Mouse (Mus musculus): ENCODE results near the gene Slc36a1. TPM values are rescaled to one million over a fixed set of nuclear protein-coding genes. Genes with fewer than 3 reads are reported as not detected.

The Slc36a1 gene
- 5.6 and 6.1 TPM in 2 replicates for total RNA-seq (2017)

GRCm38 (mm10) chr11:55204159-55204596, at the start of gene Slc36a1:
Gene Slc36a1, plus strand, starts transcription at chr11:55204350.
- peak; percentile 85 for ATAC-seq (replicated peaks; ENCODE audit: low read depth, poor library complexity, severe bottlenecking)

DNA sequence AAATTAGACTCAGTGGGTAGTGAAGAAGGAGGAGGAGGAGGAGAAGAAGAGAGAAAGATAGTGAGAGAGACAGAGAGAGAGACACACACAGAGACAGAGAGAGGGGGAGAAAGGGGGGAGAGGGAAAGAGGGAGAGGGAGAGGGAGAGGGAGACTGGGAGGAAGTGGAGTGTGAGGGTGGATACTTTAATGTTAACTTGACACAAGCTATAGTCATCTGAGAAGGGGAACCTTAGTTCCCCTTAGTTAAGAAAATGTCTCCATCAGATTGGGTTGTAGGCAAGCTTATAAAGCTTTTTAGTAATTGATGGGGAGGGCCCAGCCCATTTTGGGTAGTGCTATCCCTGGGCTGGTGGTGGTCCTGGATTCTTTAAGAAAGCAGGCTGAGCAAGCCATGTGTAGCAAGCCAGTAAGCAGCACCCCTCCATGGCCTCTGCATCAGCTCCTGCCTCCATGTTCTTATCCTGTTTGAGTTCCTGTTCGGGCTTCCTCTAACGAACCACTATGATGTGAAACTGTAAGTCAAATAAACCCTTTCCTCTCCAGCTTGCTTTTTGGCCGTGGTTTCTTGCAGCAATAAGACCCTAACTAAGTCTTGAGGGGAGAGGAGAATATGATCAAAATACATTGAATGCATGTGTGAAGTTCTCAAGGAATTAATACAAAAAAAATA, 49.6 kb upstream of the Slc36a1 start:
- ATAC-seq (replicated peaks; ENCODE audit: low read depth, poor library complexity, severe bottlenecking) = peak; percentile 22

- ATAC-seq (replicated peaks; ENCODE audit: low read depth, poor library complexity, severe bottlenecking) = peak; percentile 92
Observed at GRCm38 (mm10) chr11:55155070-55155421, 49.1 kb upstream of the Slc36a1 start.

- ATAC-seq (replicated peaks; ENCODE audit: low read depth, poor library complexity, severe bottlenecking) = peak; percentile 67
Observed at GRCm38 (mm10) chr11:55158785-55159359, 45.3 kb upstream of the Slc36a1 start.

DNA sequence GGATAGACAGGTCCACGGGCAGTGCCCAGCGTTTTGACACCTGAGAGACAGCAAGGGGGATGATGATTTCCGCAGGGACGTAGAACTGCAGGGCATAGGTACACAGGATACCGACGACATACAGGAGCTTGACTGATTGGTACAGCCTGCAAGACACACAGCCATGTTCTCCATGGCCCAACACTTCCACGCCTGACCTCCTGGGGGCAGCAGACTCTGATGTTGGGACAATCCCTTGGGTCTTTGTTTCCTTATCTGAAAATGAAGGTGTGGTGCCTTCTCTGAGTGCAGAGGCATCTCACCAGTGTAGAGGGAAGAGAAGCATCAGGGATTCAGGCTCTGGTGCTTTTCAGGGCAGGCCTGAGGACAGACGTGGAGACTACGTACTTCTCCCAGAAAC, 41.5 kb upstream of the Slc36a1 start:
- peak; percentile 52 for ATAC-seq (replicated peaks; ENCODE audit: low read depth, poor library complexity, severe bottlenecking)

DNA sequence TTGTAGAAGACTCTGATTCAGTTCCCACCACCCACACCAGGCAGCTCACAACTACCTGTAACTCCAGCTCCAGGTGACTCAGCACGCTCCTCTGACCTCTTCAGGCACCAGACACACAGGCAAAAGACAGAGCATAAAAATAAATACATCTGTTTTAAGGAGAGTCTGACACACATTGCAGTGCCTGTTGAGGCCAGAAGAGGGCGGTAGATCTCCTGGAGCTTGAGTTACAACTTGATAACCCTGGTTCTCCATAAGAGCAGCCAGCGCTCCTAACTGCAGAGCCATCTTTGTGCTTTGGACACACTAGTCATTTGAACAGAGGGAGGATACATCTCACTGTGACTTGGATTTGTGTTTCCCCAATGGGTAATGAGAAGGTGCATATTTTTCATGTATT, 39.4 kb upstream of the Slc36a1 start:
- peak; percentile 84 for ATAC-seq (replicated peaks; ENCODE audit: low read depth, poor library complexity, severe bottlenecking)

DNA sequence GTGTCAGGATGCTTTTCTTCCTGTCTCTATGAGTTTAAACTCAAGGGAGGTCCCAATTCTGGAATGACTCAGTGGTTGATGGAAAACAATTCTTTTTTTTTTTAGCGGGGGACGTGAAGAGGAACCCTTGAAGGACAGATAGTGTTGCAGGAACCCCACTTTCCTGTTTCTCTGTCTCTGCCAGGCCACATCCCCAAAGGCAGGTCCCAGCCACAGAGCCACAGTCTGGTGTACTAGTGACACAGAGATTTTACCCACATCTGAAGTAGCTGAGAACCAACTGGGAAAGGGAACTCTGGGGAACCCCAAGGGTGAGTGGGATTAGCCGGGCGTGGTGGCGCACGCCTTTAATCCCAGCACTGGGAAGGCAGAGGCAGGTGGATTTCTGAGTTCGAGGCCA, 38.4 kb upstream of the Slc36a1 start:
- peak; percentile 76 for ATAC-seq (replicated peaks; ENCODE audit: low read depth, poor library complexity, severe bottlenecking)

DNA sequence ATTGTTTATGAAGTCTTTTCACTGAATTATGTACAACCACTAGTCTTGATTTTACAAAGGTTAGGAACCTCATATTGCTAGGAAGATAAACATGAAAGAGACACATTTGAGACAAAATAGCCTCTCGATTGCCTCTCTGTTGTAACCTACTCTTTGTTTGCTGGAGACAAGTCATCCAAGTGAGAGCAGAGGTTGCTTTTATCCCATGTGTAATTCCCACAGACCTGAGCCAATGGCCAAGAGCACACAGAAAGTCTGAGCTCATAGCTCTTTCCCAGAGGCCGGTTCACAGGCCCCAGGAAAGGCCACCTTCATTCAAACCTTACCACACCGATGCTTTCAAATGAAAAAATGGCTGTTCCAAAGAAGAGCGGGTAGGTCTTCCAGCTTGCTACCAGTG, 35.6 kb upstream of the Slc36a1 start:
- ATAC-seq (replicated peaks; ENCODE audit: low read depth, poor library complexity, severe bottlenecking) = no peak

DNA sequence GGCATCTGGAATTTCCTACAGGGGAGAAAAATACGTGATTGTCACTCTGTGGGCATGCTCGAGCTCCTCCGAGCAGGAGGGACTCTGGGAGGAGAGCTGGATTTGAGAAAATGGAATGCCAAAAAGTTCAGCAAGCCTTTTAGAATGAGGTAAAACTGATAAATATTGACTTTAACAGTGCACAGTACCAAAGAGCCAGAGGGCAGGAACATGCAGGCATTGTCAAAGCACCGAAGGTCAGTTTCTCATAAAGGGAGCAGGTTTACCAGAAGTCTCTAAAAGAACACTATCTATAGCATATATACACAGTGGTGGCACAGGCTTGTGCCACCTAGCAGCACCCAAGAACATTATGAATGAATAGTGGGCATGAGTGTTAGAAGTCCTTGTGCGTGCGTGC, 35.2 kb upstream of the Slc36a1 start:
- no peak for ATAC-seq (replicated peaks; ENCODE audit: low read depth, poor library complexity, severe bottlenecking)

DNA sequence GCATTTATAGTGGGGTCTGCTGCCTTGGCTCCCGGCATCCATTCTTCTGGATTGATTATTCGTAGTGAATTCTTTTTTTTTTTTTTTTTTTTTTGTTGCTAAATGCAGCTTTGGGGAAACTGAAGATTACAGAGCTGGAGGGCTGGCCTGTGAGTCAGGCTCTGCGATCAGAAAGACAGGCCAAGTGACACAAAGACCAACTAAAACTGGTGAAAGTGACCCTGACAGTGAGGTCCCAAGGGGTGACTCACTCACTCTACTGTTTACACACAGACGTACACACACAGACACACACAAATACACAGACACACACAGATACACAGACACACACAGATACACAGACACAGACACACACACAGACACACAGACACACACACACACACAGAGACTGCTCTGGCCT, 33.6 kb upstream of the Slc36a1 start:
- no peak for ATAC-seq (replicated peaks; ENCODE audit: low read depth, poor library complexity, severe bottlenecking)

GRCm38 (mm10) chr11:55178830-55179229, 25.3 kb upstream of the Slc36a1 start:
- ATAC-seq (replicated peaks; ENCODE audit: low read depth, poor library complexity, severe bottlenecking) = no peak

- ATAC-seq (replicated peaks; ENCODE audit: low read depth, poor library complexity, severe bottlenecking) = peak; percentile 65
Observed at GRCm38 (mm10) chr11:55179856-55180255, 24.3 kb upstream of the Slc36a1 start.

DNA sequence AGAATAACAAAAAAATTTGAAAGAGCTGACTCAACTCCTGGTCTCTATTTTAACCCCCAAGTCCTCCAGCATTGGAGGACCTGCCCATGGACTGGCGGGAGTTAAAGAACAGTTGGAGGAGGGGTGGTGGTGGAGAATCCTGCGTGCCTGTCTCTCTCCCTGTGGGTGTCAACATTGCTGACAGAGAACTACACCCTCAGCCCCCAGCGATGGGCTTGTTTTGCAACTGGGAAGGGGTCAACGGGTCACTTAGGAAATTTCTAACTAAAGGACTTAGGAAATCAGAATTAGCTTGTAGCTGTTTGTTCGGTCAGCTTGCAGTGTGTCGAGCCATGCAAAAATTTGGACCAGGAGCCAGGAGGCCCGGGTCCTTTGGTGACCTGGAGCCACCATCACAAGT, 21.0 kb upstream of the Slc36a1 start:
- no peak for ATAC-seq (replicated peaks; ENCODE audit: low read depth, poor library complexity, severe bottlenecking)

- peak; percentile 50 for ATAC-seq (replicated peaks; ENCODE audit: low read depth, poor library complexity, severe bottlenecking)
Observed at GRCm38 (mm10) chr11:55184246-55184645, 19.9 kb upstream of the Slc36a1 start.

GRCm38 (mm10) chr11:55184733-55185291, 19.3 kb upstream of the Slc36a1 start, which contains the start of gene Slc36a2:
Gene Slc36a2, minus strand, starts transcription at chr11:55185077.
- ATAC-seq (replicated peaks; ENCODE audit: low read depth, poor library complexity, severe bottlenecking) = no peak

DNA sequence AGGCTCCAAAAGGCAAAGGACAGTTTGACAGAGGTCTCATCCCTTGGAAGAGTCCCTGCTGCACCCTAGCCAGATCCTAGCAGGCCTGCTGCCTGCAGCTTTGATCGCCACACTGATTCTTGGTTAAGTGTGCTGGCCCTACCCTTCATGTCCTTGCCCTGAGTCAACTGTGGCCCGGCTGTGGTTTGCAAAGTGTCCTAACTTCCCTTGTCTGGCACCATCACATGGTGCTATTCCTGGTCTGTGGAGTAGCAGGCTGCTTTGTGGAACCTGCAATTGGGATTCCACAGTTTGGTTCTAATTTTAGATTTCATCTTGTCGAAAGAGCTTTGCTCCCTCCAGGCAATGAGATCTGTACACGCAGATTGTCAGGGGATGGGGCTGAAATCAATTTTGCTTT, 16.9 kb upstream of the Slc36a1 start:
- peak; percentile 48; the same call in 1 of the 2 replicates for ATAC-seq (replicated peaks; ENCODE audit: low read depth, poor library complexity, severe bottlenecking)

DNA sequence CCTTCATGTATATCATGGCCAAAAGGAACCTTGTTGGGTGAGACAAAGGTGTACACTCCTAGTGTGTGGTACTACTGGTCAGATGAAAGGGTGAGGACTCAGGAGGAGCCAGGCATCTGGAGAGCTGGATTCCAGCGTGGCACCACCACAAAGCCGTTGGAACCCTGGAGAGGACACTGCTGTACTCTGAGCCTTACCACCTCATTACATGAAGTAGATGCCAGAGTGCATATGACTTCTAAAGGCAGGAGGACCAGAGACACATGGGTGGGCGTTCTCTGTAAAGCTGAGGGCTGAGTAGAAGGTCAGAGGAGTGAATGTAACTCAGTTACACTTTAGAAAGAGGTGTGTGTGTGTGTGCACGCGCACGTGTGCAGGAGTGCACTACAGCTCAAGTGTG, 16.4 kb upstream of the Slc36a1 start:
- ATAC-seq (replicated peaks; ENCODE audit: low read depth, poor library complexity, severe bottlenecking) = no peak

DNA sequence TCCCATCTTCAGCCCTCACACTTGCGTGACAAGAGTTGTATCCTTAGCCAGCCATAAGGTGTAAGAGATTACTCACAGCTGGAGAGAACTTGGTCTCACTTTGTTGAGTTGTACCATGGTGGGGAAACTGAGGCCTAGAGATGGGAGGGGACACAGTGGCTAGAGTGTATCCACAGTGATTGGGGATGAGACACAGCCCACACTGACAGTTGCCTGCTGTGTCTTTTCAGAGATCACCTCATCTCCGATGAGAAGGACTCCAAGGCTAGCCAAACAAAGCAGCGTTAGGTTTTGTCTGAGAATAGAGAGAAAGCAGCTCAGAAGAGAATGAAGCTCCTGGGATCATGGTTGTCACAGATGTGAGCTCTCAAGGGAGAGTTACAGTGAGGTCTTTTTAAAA, 13.9 kb upstream of the Slc36a1 start:
- ATAC-seq (replicated peaks; ENCODE audit: low read depth, poor library complexity, severe bottlenecking) = no peak

DNA sequence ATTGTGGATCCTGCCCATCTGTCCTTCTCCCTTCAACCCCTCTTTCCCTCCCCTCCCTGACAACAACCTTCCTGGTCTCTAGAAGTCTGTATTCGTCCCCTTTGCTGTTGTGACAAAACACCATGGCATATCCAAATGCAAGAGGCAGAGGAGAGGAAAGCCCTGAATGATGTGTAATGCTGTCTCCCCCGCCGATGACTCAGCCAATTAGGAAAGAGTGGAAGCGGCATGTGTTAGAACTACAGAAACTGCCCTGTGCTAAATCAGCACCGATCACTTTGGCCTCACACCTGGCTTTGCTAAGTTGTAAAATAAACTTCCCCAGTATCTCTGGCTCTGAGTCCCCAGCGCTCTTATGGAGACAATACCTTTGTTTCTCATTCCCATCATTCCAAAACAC, 7.1 kb upstream of the Slc36a1 start:
- ATAC-seq (replicated peaks; ENCODE audit: low read depth, poor library complexity, severe bottlenecking) = peak; percentile 34

DNA sequence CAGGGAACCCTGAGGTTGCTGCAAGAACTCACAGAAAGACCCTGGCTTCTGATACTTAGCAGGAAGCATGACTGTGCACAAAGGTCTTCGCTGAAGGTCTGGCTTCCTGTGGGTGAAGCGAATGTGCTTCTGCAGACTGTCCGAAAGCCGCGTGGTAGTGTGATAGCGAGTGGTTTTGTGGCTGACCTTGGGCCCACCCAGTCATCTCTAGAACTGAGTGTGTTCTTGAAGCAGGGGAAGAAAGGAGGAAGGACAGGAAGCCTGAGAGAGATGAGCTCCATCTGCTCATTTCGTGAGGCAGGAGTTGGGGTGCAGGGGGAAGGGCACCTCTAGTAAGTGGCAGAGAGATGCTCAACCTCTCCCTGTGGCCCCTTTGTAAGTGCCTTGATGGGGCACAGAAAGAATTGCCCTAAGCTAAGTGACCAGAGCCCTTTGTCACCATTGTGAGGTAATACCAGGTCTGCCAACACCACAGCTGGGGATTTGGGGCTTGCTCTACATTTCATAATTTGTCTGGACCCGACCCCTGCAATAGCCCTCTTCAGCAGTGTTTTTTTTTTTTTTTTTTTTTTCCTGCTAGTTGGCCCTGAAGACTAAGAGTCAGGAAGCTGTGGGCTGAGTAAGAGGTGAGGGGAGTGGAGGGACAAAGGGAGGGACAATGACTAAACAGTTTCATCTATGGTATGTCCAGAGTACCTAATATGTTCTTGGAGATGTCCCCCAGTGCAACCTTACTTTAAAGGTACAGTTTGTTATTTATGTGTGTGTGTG, 6.2 kb upstream of the Slc36a1 start:
- peak; percentile 91 for ATAC-seq (replicated peaks; ENCODE audit: low read depth, poor library complexity, severe bottlenecking)

- ATAC-seq (replicated peaks; ENCODE audit: low read depth, poor library complexity, severe bottlenecking) = no peak
Observed at GRCm38 (mm10) chr11:55204602-55205001, 452 bp downstream of the Slc36a1 start.
